Mouse (Mus musculus): ENCODE results near the gene Ank2.

Ank2 gene

DNA sequence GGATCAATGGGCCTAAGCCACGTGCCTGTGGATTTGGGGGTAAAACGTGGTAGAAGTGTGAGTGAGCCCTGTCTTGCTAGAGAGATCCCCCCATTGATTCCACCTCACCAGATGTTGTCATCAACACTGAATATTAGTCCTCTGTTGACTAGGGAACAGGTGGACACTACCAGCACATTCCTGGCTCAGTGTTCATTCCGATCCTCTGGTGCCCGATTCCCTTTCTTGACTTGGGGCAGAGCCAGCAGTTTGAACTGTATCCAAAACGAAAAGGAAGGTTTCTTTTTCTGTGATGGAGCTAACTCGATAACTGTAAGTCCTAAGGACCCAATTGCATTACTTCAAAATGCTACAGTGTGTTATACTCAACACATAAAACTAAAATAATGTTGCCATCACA lies 382.9 kb downstream of the Ank2 start:
- no peak for DNase-seq (ENCODE audit: low spot score)

- DNase-seq (ENCODE audit: low spot score) = no peak
These were observed 385.9 kb downstream of the Ank2 start for GRCm38 (mm10) chr3:127113238-127113637.

DNA sequence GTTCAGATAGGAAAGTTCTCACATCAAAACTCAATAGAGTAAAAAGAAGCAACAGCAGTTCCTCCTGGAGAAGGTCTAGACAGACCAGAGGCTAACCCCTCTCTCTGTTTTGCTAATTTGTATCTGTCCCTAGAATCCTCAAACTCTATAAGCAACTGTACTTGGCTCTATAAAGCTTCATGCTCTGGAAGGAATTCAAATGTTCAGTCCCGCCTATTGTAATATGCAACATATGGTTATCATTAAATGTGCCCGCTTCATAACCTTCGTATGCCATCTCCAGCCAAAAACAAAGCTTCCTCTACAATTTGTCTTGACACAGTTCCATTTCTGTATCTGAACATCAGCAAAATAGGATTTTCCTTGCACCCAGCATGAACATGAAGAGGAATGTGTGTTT lies 389.7 kb downstream of the Ank2 start:
- DNase-seq (ENCODE audit: low spot score) = no peak

- DNase-seq (ENCODE audit: low spot score) = no peak
These were observed 390.7 kb downstream of the Ank2 start for GRCm38 (mm10) chr3:127108481-127108880.

DNA sequence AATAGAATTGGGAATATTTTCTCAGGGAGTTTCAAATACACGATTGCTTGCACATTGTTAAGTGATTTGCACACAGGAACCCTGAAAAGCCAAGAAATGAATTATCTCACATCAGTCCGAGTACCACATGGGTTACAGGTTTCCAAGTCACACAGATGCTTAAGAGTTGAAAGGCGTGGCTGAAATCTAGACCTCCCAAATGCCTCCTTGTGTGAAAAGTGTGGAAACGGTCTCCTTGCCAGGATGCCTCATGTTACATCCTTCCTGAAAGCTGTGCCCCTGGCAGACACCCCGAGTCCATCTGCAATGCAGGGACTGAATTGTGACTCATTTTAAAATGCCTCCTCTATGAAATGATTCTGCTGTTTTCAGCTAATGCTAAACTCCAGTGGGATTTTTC lies 391.9 kb downstream of the Ank2 start:
- no peak for DNase-seq (ENCODE audit: low spot score)

GRCm38 (mm10) chr3:127101326-127101725 lies 397.8 kb downstream of the Ank2 start:
- DNase-seq (ENCODE audit: low spot score) = no peak

GRCm38 (mm10) chr3:127097745-127098144 lies 401.4 kb downstream of the Ank2 start:
- no peak for DNase-seq (ENCODE audit: low spot score)

GRCm38 (mm10) chr3:127097106-127097505 lies 402.0 kb downstream of the Ank2 start:
- no peak for DNase-seq (ENCODE audit: low spot score)

GRCm38 (mm10) chr3:127093631-127094030 lies 405.5 kb downstream of the Ank2 start:
- no peak for DNase-seq (ENCODE audit: low spot score)

DNA sequence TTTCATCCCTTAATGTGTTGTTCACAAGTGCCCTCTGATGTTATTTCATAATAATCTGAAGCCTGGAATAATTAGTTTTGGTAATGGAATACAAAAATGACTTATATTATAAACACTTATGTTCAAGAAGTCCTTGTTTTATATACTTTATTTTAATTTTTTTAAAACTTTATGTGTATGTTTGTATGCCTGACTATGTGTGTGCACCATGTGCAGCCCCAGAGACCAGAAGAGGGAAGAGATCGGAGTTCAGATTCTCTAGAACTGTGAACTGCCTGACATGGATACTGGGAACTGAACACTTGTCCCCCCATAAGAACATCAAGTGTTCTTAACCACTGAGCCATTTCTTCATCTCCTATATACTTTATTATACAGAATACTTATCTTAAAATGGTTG lies 411.6 kb downstream of the Ank2 start:
- no peak for DNase-seq (ENCODE audit: low spot score)

- no peak for DNase-seq (ENCODE audit: low spot score)
These were observed 412.2 kb downstream of the Ank2 start for GRCm38 (mm10) chr3:127086834-127087506.

DNA sequence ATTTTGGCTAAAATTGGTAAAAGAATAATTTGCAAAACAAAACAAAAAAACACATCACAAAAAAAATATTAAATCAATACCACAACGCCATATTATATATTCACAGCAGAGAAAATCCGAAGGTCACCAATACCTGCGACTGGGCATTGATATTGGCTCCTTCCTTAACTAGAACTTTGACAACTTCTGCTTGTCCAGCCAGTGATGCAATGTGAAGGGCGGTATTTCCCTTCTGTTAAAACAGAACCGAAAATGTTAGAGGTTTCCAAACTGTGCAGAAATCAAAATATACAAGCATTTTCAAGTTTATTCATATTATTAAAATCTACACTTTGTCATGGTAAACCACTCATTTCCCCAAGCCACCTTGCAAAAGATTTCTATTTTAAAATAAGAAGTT lies 421.8 kb downstream of the Ank2 start:
- no peak for DNase-seq (ENCODE audit: low spot score)

DNA sequence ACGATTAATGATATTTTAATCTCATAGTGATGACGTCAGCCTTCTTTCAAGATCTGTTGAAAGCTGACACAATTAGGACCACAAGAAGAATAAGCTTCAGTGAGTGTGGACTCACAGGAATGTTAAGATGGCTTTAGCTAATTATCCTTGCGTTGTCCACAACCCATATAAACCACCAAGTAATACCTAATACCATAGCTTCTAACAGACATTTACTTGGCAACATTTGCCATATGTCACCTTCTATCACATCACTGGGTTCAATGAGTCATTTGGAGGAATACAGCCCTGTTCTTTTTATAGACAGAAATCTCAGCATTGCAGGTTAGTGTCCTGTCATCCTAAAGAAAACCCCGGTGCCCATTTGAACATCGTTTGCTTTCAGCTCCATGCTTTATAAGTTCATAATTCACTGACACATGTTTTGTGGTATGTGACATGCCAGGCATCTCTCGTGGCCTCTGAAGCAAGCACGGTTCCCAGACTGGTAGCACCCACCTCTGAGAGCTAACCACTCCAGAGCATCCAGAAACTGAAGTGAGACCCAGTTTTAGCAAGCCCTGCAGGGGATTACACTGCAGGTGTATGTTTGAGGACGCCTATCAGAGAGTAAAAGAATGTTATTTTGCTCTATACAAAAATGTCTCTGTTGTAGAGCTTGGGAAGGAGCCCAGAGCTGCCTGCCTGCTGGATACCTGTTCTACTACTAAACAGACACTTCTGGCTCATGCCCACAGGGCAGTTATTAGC lies 423.4 kb downstream of the Ank2 start:
- DNase-seq (ENCODE audit: low spot score) = no peak

DNA sequence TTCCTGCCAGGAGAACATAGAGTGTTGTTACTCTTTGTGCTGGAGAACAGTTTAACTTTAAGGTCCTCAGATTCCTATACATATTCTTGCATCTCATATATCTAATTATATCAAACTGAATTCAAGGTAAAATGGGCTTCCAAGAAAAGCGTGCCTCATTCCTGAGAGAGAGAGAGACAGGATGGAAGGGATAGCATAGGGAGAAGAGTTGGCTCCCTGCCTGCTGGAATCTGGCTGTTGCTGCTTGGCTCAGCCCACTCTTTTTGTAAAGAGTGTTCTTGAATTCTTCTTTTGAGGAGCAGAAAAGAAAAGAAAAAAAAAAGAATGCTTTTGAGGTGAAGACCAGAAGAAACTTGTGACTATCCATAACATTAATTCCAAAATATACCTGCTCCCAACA lies 427.7 kb downstream of the Ank2 start:
- DNase-seq (ENCODE audit: low spot score) = no peak

- no peak for DNase-seq (ENCODE audit: low spot score)
These were observed 435.3 kb downstream of the Ank2 start for GRCm38 (mm10) chr3:127063654-127064386.

GRCm38 (mm10) chr3:127059671-127060070 lies 439.5 kb downstream of the Ank2 start:
- no peak for DNase-seq (ENCODE audit: low spot score)

- no peak for DNase-seq (ENCODE audit: low spot score)
These were observed 457.9 kb downstream of the Ank2 start for GRCm38 (mm10) chr3:127041288-127041687.

- no peak for DNase-seq (ENCODE audit: low spot score)
These were observed 460.6 kb downstream of the Ank2 start for GRCm38 (mm10) chr3:127038570-127038969.

GRCm38 (mm10) chr3:127036118-127036517 lies 463.0 kb downstream of the Ank2 start:
- no peak for DNase-seq (ENCODE audit: low spot score)

GRCm38 (mm10) chr3:127035540-127035939 lies 463.6 kb downstream of the Ank2 start:
- DNase-seq (ENCODE audit: low spot score) = no peak

GRCm38 (mm10) chr3:127034983-127035382 lies 464.2 kb downstream of the Ank2 start:
- DNase-seq (ENCODE audit: low spot score) = no peak

DNA sequence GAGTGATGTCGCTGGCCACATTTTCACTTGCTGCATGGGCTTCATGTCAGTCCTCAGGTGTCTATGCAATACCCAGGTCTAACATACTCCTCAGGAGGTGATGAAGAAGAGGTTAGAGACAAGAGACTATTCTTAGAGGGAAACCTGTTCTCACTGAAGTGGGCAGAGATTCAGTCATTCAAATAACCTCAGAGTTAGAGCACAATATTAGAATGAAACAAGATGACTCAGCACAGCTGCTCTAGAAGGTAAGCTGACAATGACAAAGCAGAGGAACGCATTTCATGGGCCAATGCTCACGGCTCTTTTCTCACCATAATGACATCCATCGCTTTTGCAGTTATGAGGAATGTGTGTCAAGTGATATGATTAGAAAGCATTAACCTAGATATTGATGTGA lies 475.2 kb downstream of the Ank2 start:
- DNase-seq (ENCODE audit: low spot score) = no peak

DNA sequence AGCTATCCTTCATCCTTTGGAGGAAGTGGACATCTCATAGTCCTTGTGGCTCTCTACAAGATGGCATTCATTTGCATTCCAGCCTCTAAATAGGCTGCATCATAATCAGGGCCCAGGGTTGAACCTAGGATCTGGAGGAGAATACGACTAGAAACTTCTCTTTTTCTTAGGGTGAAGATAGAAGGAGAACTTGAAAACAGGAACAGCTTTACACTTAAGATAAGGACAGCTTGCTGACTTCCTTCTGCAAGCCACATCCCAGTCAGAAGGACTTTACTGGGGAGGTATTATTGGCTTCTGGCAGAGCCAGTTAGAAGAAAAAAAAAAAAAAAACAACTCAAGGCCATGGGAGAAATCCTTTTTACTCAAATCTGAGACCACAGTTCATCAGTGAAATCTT lies 479.0 kb downstream of the Ank2 start:
- no peak for DNase-seq (ENCODE audit: low spot score)
